Mouse (Mus musculus) embryonic fibroblast, embryonic 13.5 days (primary cell): ENCODE measurements around the gene Actn4.

Experiments used
- CTCF ChIP-seq: IDR thresholded peaks from 2 replicates; pipeline ENCODE4 v1.5.1; 2011; ENCODE audit warnings: mild to moderate bottlenecking, control low read depth, low read length, moderate library complexity, borderline replicate concordance; ENCODE audit not compliant: insufficient read depth
- POLR2A ChIP-seq: IDR thresholded peaks from 2 replicates; pipeline ENCODE4 v1.6.1; 2011; ENCODE audit warnings: low read depth, mild to moderate bottlenecking, control low read depth, low read length, moderate library complexity

DNA sequence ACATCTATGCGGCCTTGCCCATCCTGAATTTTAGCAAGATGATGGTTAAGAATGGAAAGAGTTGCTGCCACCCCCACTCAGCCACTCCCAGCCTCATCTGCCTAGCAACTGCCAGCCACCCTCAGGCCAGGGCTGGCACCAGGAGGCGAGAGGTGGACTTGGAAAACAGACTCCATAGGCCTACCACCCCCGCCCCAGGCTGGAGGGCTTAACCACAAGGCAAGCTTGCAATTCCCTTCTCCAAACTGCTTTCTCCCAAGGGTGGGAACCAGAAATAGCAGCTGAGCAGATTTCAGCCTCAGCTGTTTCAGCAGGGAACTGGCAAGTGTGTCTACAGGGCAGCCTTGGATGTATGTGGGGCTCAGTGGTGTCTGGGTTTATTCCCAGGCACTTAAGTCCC, 59.3 kb downstream of the Actn4 start:
- TF ChIP-seq POLR2A (no peak), CTCF (no peak)
